Mouse (Mus musculus): ENCODE data around the gene Olfr105-ps.

Gene Olfr105-ps

DNA sequence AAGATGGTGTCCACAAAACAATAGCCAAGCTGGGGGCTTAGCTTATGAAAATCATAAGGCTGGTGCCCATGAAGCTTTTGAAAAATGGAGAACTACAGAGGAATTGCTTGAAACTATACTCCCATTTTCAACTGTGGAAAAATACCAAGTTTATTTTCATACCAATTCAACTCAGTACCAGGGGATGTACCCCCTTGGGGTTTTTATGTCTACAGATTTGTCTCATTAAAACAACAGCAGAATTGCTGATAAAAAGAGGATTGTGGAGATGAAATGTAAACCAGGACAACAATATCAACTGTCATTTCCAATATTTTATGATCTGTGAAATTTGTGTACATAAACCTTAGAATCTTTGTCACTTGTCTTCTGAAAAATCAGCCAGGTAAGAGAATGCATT is at the start of gene Olfr105-ps:
Gene Olfr105-ps, plus strand, starts transcription at position 301 of the 400 bp plus-strand sequence.
- no peak for DNase-seq (ENCODE audit: low spot score in 2 of 2)

DNA sequence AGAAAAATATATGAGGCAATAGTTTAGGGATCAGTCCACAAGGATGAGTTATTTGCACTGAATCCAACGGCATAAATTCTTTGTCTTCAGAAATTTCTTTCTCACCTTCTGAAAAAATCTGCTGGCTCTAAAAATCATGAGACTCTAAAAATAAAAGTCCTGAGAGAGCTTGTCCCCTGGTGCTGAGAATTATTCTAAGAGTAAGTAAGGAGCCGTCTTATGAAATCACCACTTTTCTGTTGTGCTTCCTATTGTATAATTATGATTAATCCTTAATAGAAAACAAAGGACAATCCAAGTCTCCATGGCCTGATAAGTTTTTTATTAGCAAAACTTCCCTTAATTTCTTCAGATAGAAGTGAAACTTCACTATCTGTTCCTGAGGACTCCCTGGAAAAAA is 39.2 kb upstream of the Olfr105-ps start, which contains the start of gene Olfr103:
Gene Olfr103, minus strand, starts transcription at position 101 of the 400 bp plus-strand sequence.
- DNase-seq (ENCODE audit: low spot score in 2 of 2): no peak

DNA sequence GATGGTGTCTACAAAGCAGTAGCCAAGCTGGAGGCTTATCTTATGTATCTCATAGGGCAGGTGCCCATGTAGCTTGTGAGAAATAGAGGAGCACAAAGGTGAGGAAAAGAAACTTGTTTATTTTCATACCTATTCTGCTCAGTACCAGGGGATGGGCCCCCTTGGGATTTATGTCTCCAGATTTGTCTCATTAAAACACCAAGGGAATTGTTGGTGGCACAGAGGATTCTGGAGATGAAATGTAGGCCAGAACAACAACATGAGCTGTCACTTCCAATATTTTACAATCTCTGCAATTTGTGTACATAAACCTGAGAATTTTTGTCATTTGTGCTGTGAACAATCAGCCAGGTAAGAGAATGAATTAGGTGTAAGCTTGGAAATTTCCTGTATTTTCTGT is 19.6 kb upstream of the Olfr105-ps start, which contains the start of gene Olfr104-ps:
Gene Olfr104-ps, plus strand, starts transcription at position 301 of the 400 bp plus-strand sequence.
- no peak for DNase-seq (ENCODE audit: low spot score in 2 of 2)

DNA sequence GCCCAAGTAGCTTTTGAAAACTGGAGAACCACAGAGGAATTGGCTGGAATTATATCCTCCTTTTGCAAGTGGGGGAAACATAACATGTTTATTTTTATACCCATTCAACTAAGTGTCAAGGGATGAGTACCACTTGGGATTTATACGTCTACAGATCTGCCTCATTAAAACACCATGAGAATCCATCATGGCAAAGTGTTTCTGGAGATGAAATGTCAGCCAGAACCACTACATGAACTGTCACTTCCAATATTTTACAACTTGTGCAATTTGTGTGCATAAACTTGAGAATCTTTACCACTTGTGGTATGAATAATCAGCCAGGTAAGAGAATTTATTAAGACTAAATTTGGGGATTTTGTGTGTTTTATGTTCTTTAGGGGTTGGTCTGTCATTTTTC is 11.3 kb downstream of the Olfr105-ps start, which contains the start of gene Olfr106-ps:
Gene Olfr106-ps, plus strand, starts transcription at position 301 of the 400 bp plus-strand sequence.
- no peak for DNase-seq (ENCODE audit: low spot score in 2 of 2)

DNA sequence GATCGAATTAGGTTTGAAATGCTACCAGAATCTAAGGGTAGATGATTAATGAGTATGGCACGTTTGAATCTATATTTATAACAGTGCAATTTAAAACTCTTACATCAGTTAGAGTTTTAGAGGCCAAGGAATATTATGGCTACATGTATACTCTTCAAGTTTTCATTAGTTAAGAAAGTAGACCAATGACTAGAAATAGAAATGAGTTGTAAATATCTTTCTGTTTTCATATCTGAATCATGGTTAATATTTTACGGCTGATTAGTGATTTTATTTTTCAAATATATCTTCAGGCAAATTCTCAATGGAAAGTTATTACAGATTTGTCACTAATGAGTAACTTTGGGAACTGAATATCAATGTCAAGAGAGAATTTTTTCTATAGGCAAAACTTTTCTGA is 20.1 kb downstream of the Olfr105-ps start, which contains the start of gene Olfr107:
Gene Olfr107, plus strand, starts transcription at position 301 of the 400 bp plus-strand sequence.
- DNase-seq (ENCODE audit: low spot score in 2 of 2): no peak

DNA sequence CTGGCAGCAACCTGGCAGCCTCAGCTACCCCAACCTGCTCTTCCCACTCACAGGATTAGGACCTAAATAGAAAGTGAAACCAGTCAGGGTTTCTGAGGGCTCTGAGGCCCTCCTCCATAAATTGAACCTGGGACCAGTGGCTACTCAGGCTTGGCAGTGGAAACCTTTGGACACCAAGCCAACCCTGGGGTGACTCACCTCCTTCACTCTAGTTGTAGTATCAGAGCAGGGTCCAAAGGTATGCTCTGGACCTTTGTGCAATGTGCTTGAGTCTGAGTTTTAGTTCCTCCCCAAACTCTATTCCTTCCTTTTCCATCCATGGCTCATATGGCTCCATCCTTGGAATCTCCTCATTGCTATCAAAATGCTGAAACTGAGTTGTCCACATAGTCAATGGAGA is 34.5 kb downstream of the Olfr105-ps start:
- no peak for DNase-seq (ENCODE audit: low spot score in 2 of 2)
